Mouse (Mus musculus): ENCODE data around the gene Mturn. TPM values are rescaled to one million over a fixed set of nuclear protein-coding genes. Genes with fewer than 3 reads are reported as not detected.

Mturn gene
- total RNA-seq, 2 experiments from 2014 or later: not detected

DNA sequence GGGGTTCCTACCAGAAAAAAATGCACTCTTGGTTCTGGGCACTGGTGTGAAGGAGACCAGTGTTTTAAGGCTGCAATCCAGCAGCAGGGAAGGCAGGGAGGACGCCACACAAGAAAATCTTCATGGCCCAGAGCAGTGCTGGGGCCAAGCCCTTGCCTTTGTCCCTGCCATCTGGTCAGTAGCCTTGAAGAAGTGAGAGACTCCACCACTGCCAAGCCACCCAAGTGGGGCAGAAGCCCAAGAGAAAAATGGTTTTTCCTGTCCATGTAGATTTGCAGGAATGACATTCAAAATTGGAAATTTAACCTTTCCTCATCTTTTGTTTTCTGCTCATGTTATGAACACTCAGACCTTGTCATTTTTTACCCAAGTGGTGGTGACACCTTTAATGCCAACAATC is 10.8 kb downstream of the Mturn start:
- no peak for ATAC-seq (replicated peaks; ENCODE audit: poor library complexity, severe bottlenecking)

DNA sequence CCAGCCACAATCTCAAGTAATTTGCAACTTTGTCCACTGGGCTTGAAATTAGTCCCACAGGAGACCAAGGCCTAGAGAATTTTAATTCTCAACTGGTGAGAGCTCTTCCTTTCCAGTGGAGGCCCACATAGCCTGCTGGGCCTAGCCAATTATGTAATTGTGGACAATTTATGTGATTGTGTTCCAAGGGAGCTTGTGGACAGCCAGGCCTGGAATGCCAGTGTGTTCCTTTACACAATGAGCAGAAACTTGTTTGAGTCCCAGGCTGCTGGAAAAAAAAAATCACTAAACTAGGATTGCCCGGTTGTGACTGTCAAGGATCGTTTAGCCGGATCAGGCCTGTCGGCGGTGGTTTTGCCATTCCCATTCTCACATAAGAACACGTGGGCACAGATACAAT is 11.9 kb downstream of the Mturn start:
- ATAC-seq (replicated peaks; ENCODE audit: poor library complexity, severe bottlenecking): no peak

- peak; percentile 63 for ATAC-seq (replicated peaks; ENCODE audit: poor library complexity, severe bottlenecking)
These were observed 17.5 kb downstream of the Mturn start for GRCm38 (mm10) chr6:54698691-54699476.

DNA sequence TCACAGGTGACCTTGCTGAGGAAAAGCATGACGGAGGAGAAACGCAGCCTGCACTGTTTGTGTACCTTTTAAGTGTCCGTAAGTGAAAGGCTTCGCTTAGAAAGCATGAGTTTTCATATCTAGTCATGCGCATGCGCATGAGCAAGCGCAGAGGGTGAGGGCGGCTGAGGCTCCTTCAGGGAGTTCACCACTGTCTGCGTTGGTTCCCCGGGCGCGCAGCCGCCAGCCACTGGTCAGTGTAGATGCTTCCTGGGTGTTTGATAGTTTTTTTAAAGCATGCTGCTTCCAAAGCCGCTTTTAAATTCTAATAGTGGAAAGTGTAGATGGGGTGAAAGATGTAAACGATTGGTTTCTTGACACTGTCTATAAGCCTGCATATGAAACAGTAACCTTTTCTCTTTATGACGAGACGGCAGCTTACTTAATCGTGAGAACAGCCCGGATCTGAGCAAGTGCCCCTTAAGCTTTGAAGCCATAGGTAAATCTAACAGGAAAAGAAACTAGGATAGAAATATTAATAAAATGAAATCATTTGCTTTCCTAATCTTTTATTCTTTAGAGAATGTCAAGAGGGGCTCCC is 18.1 kb downstream of the Mturn start:
- peak; percentile 84 for ATAC-seq (replicated peaks; ENCODE audit: poor library complexity, severe bottlenecking)

DNA sequence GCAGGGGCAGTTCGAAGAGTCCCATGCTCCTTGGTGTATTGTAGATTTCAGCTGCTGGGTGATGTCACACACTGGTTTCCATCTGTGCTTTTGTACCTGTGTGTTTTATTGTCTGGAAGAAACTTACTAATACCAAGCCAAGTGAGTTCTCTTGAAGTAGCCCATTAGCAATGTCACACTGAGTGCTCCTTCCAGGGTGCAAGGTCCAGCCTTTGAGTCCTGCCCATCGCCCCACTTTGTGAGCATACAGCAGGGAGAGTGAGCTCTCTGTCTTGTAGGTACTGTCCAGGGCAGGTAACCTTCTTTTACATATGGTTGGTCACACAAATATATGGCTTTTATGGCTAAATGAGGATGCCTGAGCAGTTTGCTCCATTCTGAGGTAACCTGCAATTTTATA is 19.1 kb downstream of the Mturn start:
- ATAC-seq (replicated peaks; ENCODE audit: poor library complexity, severe bottlenecking): no peak

DNA sequence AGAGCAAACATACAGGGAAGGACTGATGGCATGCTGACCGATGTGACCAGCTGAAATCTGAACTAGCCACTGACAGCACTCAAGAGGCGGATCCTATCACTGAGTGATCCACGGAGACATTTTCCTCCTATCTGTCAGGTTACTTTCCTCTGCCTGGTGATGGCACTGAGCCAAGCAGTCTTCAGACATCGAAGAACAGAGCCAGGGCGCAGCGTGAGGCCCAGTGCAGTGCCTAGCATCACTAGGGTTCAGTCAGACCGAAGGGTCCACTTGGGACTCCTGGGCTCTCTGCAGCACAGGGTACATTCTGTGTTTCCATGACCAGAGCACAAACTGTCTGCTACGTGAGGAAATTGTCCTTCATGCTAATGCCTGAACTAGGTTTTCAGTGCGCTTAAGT is 20.5 kb downstream of the Mturn start:
- ATAC-seq (replicated peaks; ENCODE audit: poor library complexity, severe bottlenecking): no peak

DNA sequence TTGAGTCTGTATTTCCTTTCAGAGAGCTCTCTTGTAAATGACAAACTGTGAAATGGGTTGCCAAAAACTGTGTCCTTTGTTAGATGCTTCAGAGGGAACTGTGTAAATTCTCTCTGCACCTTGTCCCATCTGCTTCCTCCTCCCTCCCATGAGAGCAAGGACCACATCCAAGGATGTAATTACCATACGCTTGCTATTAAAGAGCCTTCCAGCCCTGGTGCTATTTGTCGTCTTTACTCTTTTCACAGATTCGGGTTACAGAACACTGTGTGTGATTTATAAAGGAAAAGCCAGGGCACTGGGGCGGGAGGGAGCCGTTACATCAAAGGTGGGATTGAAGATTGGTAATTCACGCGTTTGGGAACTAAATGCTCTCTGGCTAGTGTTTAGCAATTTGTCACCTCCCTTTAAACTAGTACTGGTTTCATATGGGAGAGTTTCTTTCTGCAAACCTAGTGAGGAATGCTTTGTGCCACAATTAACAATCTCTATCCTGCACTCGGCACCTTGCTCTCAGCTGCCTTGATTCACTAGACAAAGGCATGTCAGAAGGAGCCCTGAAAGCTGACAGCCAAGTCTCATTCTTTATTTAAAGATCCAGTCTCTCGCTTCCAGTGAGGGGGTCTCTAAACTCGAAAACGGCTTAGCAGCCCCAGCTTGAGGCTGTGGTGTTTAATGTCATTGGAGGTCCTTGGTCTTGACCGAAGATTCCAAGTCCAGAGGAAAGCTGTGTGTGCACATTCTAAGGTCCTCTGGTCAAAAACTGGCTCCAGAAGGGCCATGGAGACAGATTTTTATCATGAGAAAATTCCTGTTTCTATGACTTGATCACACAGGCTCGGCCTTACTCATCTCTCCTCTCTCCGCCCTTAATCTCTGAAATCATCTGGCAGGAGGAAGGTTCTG is 22.5 kb downstream of the Mturn start:
- ATAC-seq (replicated peaks; ENCODE audit: poor library complexity, severe bottlenecking): no peak

DNA sequence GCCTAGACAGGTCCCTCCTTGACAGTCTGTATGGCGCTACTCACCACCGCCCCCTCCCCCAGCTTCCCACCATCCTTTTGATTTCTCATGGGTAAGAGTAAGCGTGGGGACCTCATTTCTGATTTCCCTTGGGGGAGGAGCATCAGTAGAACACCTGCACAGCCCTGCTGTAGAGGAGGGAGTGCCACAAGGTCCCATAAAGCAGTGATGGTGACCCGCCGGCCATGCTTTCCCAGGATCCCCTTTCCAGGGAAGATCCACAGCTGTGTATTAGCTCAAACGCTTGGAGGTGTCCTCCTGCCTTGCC is 23.1 kb downstream of the Mturn start:
- ATAC-seq (replicated peaks; ENCODE audit: poor library complexity, severe bottlenecking): no peak

GRCm38 (mm10) chr6:54704847-54705246 is 23.4 kb downstream of the Mturn start:
- no peak for ATAC-seq (replicated peaks; ENCODE audit: poor library complexity, severe bottlenecking)

GRCm38 (mm10) chr6:54705387-54705909 is 24.0 kb downstream of the Mturn start:
- peak; percentile 87 for ATAC-seq (replicated peaks; ENCODE audit: poor library complexity, severe bottlenecking)

DNA sequence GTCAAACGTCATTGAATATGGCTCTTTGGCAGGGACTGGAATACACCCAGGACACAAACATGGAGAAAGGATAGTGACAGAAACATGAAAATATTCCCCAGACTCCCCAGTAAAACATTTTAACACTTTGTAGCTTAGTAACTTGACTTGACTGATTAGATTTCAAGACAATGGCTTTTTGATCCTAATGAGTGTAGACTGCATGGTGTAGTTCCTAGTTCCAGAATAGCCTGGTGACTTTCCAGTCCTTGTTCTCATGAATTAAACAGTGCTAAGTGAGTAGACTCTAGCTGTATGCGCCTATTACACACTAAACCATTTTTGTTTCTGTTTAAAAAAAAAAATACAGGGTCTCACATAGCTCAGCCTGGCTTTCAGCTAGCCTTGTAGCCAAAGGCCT is 24.7 kb downstream of the Mturn start:
- no peak for ATAC-seq (replicated peaks; ENCODE audit: poor library complexity, severe bottlenecking)

DNA sequence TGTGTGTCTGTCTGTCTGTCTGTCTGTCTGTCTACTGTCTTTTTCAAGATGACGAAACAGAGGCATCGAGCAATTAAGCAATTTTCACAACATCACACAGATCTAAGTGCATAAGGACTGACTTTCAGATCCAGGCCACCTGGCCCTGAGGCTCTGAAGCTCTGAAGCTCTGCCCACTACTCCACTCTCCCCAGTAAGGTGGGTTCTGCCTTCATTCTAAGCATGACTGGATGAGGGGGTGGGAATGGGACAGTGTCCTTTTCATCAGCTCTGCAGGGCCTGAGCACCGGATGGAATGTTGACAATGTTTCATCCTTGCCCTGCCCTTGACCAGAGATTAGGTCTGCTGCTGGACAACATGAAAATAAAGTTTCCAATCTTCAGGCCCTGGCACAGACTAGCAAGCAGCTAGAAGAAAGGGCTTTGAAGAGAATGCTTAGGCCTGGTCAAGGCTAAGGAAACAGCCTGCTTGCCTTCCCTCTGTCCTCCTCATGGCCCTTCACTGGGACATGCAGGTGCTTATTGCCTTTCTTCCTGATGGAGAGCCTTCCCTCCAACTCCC is 25.3 kb downstream of the Mturn start:
- 0 out of 2 replicates have a peak, but pooled peaks have one; percentile 23 for ATAC-seq (replicated peaks; ENCODE audit: poor library complexity, severe bottlenecking)

GRCm38 (mm10) chr6:54708646-54709045 is 27.2 kb downstream of the Mturn start:
- ATAC-seq (replicated peaks; ENCODE audit: poor library complexity, severe bottlenecking): peak; percentile 46; the same call in 1 of the 2 replicates

DNA sequence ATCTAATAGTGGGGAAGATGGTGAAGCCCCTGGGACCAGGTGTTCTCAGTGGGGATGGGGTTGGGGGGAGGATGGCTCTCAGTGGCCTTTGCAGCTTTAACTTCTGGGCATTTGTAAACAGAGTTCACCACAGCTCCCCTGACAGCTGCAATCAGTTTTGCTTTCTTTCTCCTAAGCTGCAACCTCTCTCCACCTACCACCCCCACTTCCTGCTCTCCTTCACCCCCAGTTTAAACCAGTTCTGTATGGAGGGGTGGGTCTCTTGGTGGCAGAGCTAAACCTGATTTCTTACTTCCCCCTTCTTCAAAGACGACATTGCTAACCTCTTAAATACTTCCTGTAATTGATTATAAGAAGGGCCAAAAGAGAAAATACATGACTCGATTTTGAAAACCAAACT is 34.3 kb downstream of the Mturn start:
- peak; percentile 72 for ATAC-seq (replicated peaks; ENCODE audit: poor library complexity, severe bottlenecking)

- peak; percentile 88 for ATAC-seq (replicated peaks; ENCODE audit: poor library complexity, severe bottlenecking)
These were observed 37.6 kb downstream of the Mturn start for GRCm38 (mm10) chr6:54718779-54719685.

DNA sequence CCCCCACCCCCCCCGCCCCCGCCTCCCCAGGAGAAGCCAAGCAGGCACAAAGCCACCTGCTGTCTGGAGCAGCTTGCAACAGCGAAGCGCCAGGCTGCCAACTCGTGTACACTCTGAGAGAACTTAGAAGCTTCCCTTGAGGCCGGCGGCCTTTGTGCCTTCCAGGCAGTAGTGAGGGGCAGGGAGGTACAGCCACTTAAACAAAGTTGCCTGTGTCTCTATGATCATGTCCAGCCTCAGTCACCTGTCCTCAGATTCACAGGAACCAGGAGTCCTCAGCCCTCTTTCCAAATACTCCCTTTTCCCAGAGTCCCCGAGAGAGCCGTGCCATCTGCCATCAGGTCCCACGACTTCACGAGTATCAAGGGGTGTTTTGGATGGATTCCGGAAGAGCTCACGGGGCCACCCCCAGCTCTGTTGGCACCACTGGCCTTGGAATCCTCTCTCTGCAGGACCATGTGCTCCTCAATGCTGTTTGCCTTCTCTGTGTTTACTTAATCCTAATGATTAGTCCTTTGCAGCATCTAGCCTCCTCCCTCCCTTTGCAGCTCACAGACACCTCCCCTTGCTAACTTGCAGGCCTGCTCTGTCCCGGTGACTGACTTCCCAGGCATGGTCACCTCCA is 38.4 kb downstream of the Mturn start:
- peak; percentile 4 for ATAC-seq (replicated peaks; ENCODE audit: poor library complexity, severe bottlenecking)

- no peak for ATAC-seq (replicated peaks; ENCODE audit: poor library complexity, severe bottlenecking)
These were observed 39.3 kb downstream of the Mturn start for GRCm38 (mm10) chr6:54720512-54721251.

- ATAC-seq (replicated peaks; ENCODE audit: poor library complexity, severe bottlenecking): no peak
These were observed 39.8 kb downstream of the Mturn start for GRCm38 (mm10) chr6:54721252-54721635.

Measured in granulocyte monocyte progenitor cell, adult 5-6 weeks (primary cell).